Mouse (Mus musculus) midbrain, embryonic 15.5 days (tissue): Measurements from ENCODE around the gene Nup43. TPM values are rescaled to one million over a fixed set of nuclear protein-coding genes. Genes with fewer than 3 reads are reported as not detected.

Experiments
- ATAC-seq: fragments of 200-750 bp; cut with Nextera tagmentation; replicated peaks from 2 replicates; pipeline ENCODE4 v1.8.0; 2017; ENCODE audit warnings: moderate TSS enrichment
- H3K27ac ChIP-seq: fragments of 300-500 bp; sonication (generic); 2 replicates; pipeline ENCODE4 v1.5.1; 2015; ENCODE audit warnings: mild to moderate bottlenecking, inconsistent platforms
- H3K27me3 ChIP-seq: fragments of 300-500 bp; sonication (generic); replicated peaks from 2 replicates; pipeline ENCODE4 v1.6.1; 2015; ENCODE audit warnings: inconsistent platforms
- H3K36me3 ChIP-seq: fragments of 300-500 bp; sonication (generic); replicated peaks from 2 replicates; pipeline ENCODE4 v1.6.1; 2015; ENCODE audit warnings: inconsistent platforms
- H3K4me1 ChIP-seq: fragments of 300-500 bp; sonication (generic); 2 replicates; pipeline ENCODE4 v1.6.1; 2015; ENCODE audit warnings: inconsistent platforms
- H3K4me2 ChIP-seq: fragments of 300-500 bp; sonication (generic); 2 replicates; pipeline ENCODE4 v1.6.1; 2015; ENCODE audit warnings: inconsistent platforms, mild to moderate bottlenecking, moderate library complexity
- H3K4me3 ChIP-seq: fragments of 300-500 bp; sonication (generic); 2 replicates; pipeline ENCODE4 v1.5.1; 2015; ENCODE audit warnings: mild to moderate bottlenecking, inconsistent platforms
- H3K9ac ChIP-seq: fragments of 300-500 bp; sonication (generic); 2 replicates; pipeline ENCODE4 v1.6.1; 2015; ENCODE audit warnings: mild to moderate bottlenecking, inconsistent platforms
- H3K9me3 ChIP-seq: fragments of 300-500 bp; sonication (generic); 2 replicates; pipeline ENCODE4 v1.6.1; 2016; ENCODE audit warnings: inconsistent platforms
- WGBS: fragments of 180-500 bp; shearing (Covaris S2); methylation state at CpG from one replicate; pipeline ENCODE4 v1.1.7; 2015; ENCODE audit warnings: mixed read lengths; 5-methylcytosine and 5-hydroxymethylcytosine counted together
- polyA plus RNA-seq: library from polyadenylated mRNA; unstranded; fragments of >200 nt; fragmentation: Nextera tagmentation; extraction: Ambion mirVana; gene quantifications from 2 replicates; pipeline ENCODE4 v1.2.1, GENCODE M21; 2015

The Nup43 gene
- polyA plus RNA-seq, 1 experiment from 2014 or later: 32.9 TPM

DNA sequence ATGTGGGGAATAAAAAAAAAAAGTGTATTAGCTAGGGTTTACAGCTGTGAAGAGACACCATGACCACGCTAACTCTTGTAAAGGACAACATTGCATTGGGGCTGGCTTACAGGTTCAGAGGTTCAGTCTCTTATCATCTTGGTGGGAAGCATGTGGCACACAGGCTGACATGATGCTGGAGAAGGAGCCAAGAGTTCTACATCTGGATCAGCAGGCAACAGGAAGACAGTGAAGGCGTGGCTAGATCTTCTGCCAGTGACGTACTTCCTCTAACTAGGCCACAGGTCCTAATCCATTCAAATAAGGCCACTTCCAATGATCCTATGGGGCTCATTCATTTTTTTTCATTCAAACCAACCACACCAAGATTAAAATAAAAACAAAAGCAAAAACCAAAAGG is 32.8 kb downstream of the Nup43 start:
- Histone ChIP-seq H3K9ac (no peak overlapping the region), H3K36me3 (peaks cover 55% of the 10 kb centered on the region), H3K9me3 (no peaks in the 10 kb centered on the region), H3K27me3 (no peaks in the 10 kb centered on the region), H3K4me2 (no peak overlapping the region), H3K27ac (no peak overlapping the region), H3K4me1 (no peaks in the 10 kb centered on the region), H3K4me3 (no peak overlapping the region)
- no peak for ATAC-seq
- WGBS: 86% methylated on average over 3 of the region's 3 CpGs

DNA sequence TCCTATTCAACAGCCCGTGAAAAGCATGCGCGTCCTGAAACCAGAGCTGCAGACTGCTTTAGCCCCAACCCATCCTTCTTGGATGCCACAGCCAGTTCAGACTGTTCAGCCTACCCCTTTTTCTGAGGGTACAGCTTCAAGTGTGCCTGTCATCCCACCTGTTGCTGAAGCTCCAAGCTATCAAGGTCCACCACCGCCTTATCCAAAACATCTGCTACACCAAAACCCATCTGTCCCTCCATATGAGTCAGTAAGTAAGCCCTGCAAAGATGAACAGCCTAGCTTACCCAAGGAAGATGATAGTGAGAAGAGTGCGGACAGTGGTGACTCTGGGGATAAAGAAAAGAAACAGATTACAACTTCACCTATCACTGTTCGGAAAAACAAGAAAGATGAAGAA is 35.3 kb downstream of the Nup43 start:
- Histone ChIP-seq H3K27ac (no peak overlapping the region), H3K4me1 (no peaks in the 10 kb centered on the region), H3K36me3 (peaks cover 54% of the 10 kb centered on the region), H3K9ac (no peak overlapping the region), H3K4me3 (no peak overlapping the region), H3K27me3 (no peaks in the 10 kb centered on the region), H3K9me3 (no peaks in the 10 kb centered on the region), H3K4me2 (no peak overlapping the region)
- 97% methylated on average over 6 of the region's 6 CpGs for WGBS
- no peak for ATAC-seq

DNA sequence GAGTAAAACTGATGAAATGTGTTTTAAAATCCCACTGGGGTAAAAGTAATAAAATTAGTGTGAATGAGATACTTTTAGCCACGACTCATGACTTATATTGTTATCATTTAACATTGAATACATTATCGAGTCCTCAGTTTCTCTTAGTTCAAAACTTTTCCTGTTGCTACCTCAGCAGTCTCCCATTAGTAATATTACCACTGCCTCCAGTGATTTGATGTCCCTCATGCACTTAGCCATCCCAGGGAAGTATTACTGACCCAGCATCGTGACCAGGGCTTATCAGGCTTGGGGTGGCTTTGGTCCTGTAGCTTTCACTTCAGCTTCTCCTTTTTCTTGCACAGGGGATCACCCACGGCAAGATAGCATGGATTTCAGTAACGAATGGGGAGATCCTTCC is 42.8 kb downstream of the Nup43 start:
- Histone ChIP-seq H3K36me3 (peaks cover 35% of the 10 kb centered on the region; the same call in 1 of the 2 replicates), H3K9ac (no peak overlapping the region), H3K4me1 (no peaks in the 10 kb centered on the region), H3K27ac (no peak overlapping the region), H3K4me3 (no peak overlapping the region), H3K9me3 (no peaks in the 10 kb centered on the region), H3K27me3 (no peaks in the 10 kb centered on the region), H3K4me2 (no peak overlapping the region)
- ATAC-seq: no peak
- 95% methylated on average over 5 of the region's 5 CpGs for WGBS

DNA sequence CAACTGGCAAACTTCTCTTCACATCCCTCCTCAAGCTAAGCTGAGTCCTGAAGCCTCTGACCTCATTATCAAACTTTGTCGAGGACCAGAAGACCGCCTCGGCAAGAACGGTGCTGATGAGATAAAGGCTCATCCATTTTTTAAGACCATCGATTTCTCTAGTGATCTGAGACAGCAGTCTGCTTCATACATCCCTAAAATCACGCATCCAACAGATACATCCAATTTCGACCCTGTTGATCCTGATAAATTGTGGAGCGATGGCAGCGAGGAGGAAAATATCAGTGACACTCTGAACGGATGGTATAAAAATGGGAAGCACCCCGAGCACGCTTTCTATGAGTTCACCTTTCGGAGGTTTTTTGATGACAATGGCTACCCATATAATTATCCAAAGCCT is 45.2 kb downstream of the Nup43 start:
- Histone ChIP-seq H3K9ac (no peak overlapping the region), H3K4me1 (no peaks in the 10 kb centered on the region), H3K4me2 (no peak overlapping the region), H3K9me3 (no peaks in the 10 kb centered on the region), H3K27ac (no peak overlapping the region), H3K4me3 (no peak overlapping the region), H3K36me3 (peaks cover 29% of the 10 kb centered on the region; the same call in 1 of the 2 replicates), H3K27me3 (no peaks in the 10 kb centered on the region)
- WGBS: 94% methylated on average over 13 of the region's 13 CpGs
- ATAC-seq: no peak

DNA sequence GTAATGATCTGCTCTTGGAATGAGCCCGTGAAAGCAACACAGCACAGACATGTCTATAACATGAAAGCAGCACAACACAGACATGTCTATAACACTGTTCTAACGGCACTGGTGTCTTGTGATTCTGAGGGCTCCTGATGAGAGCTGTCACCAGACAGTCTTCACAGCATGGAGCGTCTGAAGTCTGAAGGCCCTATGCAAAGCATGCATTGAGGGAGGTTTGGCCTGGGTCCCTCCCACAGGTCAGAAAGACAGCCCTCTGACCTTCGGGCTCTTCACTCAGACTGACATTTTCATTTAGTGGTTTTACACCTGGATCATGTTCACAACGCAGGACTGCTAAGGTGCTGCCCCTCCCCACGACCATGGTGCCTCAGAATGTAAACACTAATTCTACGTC is 47.8 kb downstream of the Nup43 start:
- no peak overlapping the region for H3K4me2 ChIP-seq
- no peaks in the 10 kb centered on the region for H3K27me3 ChIP-seq
- no peak overlapping the region for H3K4me3 ChIP-seq
- H3K27ac ChIP-seq: no peak overlapping the region
- no peaks in the 10 kb centered on the region for H3K4me1 ChIP-seq
- no peak for ATAC-seq
- no peaks in the 10 kb centered on the region for H3K9me3 ChIP-seq
- WGBS: 78% methylated on average over 7 of the region's 7 CpGs
- peaks cover 22% of the 10 kb centered on the region; the same call in 1 of the 2 replicates for H3K36me3 ChIP-seq
- no peak overlapping the region for H3K9ac ChIP-seq

DNA sequence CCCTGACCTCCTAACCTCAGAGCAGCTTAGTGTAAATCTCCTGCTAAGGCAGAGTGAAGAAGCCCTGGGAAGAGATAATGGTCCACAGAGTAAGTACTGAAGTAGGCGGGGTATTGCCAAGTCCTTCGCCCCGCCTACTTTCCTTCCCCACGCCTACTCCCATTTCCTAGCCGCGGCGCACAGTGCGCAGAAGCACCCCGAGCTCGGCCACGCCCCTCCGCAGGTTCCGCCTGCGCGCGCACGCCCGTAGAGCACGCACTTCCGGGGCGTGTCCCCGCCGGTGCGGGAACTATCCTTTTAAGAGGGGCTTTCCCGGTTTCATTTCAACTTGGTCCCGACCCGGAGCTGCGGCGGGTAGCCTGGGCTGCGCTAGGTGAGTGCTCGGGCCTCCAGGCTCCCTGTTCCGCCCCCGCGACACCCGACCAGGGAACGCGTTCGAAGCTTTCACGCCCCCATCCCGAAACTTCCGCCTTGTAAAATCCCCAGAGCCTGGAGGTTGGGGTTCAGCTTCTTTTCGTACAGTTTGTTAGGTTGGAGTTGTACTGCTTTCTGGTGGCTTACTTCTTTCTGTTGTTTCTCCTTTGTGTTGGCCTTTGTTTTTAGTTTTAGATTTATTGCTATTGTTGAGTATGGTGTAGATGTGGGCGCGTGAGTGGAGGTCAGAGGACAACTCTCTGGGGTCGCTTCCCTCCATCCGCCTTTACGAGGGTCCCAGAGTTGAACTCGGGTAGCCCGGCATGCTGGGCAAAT is 58.6 kb downstream of the Nup43 start, which contains the start of gene Katna1:
Gene Katna1 (plus strand): TSS at position 250 of the 750 bp plus-strand sequence.
- Histone ChIP-seq H3K27me3 (no peaks in the 10 kb centered on the region), H3K36me3 (no peaks in the 10 kb centered on the region), H3K4me2 (peak within 1 kb of the TSS; percentile 60), H3K4me1 (peaks cover 24% of the 10 kb centered on the region), H3K9me3 (no peaks in the 10 kb centered on the region), H3K9ac (peak within 1 kb of the TSS; percentile 73), H3K27ac (peak within 1 kb of the TSS; percentile 80), H3K4me3 (peak within 1 kb of the TSS; percentile 94)
- peak; percentile 99 for ATAC-seq
- WGBS: under 1% methylated on average over 49 of the region's 49 CpGs

DNA sequence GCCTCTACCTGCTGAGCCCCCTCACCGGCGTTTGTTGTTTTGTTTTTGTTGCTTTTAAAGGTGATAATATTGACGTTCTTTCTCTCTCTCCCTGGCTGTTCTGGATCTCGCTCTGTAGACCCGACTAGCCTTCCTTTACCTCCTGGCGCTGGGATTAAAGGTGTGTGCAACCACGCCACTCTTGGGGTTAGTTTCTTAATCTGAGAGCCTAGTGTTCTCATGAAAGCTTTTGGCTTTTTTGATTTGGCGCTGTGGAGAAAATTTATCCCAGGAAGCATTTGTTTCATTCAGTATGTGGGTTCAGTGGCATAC is 59.2 kb downstream of the Nup43 start:
- peak overlapping the region; percentile 80 for H3K27ac ChIP-seq
- whole genome bisulfite sequencing: under 1% methylated on average over 8 of the region's 8 CpGs

DNA sequence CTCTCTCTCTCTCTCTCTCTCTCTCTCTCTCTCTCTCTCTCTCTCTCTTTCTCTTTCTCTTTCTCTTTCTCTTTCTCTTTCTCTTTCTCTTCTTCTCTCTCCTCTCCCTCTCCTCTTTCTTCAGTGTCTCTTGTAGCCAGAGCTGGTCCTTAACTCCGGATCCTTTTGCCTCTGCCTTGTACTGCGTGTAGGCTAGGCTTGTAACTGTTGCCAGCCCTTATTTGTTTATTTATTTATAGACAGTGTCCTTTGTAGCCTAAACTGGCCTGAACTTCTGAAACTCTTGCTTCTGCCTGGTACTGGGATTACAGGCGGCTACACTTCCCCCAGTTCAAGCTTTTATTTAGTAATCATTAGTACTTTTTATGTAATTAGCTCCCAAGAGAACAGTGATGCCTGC is 59.7 kb downstream of the Nup43 start:
- Histone ChIP-seq H3K9me3 (no peaks in the 10 kb centered on the region), H3K27ac (no peak overlapping the region), H3K4me3 (peak overlapping the region; percentile 94; the same call in 1 of the 2 replicates), H3K36me3 (no peaks in the 10 kb centered on the region), H3K27me3 (no peaks in the 10 kb centered on the region), H3K4me2 (peak overlapping the region; percentile 60), H3K4me1 (peaks cover 31% of the 10 kb centered on the region), H3K9ac (no peak overlapping the region)
- 27% methylated on average over 3 of the region's 3 CpGs for WGBS
- ATAC-seq: no peak

More for the DNA sequence above, 59.2 kb downstream of the Nup43 start:
- Histone ChIP-seq H3K36me3 (no peaks in the 10 kb centered on the region), H3K9me3 (no peaks in the 10 kb centered on the region), H3K9ac (peak overlapping the region; percentile 73), H3K4me2 (peak overlapping the region; percentile 60), H3K27me3 (no peaks in the 10 kb centered on the region), H3K4me3 (peak overlapping the region; percentile 94), H3K4me1 (peaks cover 27% of the 10 kb centered on the region)
- ATAC-seq: no peak

Other genes starting within 250 kb of the Nup43 start
- gene Ulbp1, start 193.9 kb upstream of the Nup43 start, polyA plus RNA-seq: 0.23 and 0.59 TPM in 2 replicates
- 41.5 and 44.3 TPM in 2 replicates for gene Lrp11, start 77.7 kb upstream of the Nup43 start, polyA plus RNA-seq
- gene Pcmt1, start 13.6 kb downstream of the Nup43 start, polyA plus RNA-seq: 155 and 156 TPM in 2 replicates
- gene Lats1, start 13.7 kb downstream of the Nup43 start, polyA plus RNA-seq: 10.2 and 10.4 TPM in 2 replicates
- gene Katna1, start 58.5 kb downstream of the Nup43 start, polyA plus RNA-seq: 29.7 TPM in 2 replicates
- 44.4 and 48.4 TPM in 2 replicates for gene Ginm1, start 125.3 kb downstream of the Nup43 start, polyA plus RNA-seq
- gene Ppil4, start 125.4 kb downstream of the Nup43 start, polyA plus RNA-seq: 50.6 and 53.3 TPM in 2 replicates
- gene Zc3h12d, start 165.0 kb downstream of the Nup43 start, polyA plus RNA-seq: 0.11 and 0.31 TPM in 2 replicates